Mouse (Mus musculus) induced T-regulatory cell, adult 2 months (primary cell): ENCODE data around the gene Dlx3.
A peak's percentile ranks its signal among the peaks of the same experiment; 100 is the strongest.

Experiments
- DNase-seq: peaks from one replicate; pipeline ENCODE4 v3.0.0-alpha.2; 2012; ENCODE audit warnings: low read depth

The Dlx3 gene

DNA sequence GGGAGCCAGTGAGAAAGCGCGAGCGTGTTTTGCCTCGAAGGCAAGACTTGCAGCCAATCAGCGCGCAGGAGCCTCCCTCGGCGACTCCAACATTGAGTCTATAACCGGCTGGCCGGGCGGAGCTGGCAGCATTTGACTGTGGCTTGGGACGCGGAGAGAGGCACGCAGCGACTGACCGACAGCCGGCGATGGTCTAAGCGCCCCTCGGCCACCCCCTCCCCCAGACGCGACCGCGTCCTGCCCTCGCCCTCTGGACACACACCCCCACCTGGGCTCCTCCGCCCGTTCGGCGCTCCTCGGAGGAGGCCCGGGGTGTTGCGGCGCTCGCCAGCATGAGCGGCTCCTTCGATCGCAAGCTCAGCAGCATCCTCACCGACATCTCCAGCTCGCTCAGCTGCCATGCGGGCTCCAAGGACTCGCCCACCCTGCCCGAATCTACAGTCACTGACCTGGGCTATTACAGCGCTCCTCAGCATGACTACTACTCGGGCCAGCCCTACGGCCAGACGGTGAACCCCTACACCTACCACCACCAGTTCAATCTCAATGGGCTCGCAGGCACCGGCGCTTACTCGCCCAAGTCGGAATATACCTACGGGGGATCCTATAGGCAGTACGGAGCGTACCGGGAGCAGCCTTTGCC is at the start of gene Dlx3:
Gene Dlx3, plus strand, starts transcription at position 130 of the 643 bp plus-strand sequence.
- no peak for DNase-seq

DNA sequence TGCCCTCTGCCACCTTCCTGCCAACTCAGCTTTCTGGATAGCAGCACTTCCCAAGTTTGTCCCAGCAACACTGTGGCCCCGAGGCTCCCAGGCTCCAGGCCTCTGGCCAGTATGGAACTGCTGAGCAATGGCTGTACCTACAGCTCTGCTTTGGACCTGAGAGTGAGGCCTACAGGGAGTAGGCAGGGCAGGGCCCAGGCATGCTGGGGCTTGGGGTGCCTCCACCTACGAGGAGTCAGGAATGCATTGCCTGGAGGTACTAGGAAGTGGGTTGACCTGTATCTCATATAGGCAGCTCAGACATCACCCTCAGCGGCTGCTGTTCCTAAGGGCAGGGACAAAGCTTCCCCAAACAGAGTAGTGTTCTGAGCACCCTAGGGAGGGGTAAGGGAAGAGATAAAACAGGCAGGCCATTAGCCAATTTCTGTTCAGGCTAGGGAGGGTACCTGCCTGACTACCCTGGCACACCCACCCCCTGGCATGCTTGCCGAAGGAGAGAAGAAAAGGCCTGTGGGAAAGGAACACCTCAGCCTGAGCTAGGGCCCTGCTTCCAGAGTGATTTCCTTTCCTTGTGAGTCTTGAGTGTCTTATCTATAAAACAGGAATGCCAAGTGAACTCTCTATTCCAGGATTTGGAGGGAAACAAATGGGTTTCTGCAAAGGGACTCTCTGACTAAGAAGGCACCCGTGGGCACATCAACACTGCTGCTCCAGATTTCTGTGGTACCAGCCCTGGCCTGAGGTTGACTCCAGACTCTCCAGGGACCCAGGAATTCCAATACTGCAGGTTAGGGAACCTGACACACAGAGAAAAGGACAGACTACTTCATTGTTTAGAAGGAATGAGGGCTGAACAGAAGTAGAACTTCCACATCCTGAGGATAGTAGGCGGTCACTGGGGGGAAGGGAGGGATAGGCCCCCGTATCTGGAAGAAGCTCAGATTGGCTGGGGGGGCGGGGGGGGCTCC is 49.5 kb upstream of the Dlx3 start:
- no peak for DNase-seq

DNA sequence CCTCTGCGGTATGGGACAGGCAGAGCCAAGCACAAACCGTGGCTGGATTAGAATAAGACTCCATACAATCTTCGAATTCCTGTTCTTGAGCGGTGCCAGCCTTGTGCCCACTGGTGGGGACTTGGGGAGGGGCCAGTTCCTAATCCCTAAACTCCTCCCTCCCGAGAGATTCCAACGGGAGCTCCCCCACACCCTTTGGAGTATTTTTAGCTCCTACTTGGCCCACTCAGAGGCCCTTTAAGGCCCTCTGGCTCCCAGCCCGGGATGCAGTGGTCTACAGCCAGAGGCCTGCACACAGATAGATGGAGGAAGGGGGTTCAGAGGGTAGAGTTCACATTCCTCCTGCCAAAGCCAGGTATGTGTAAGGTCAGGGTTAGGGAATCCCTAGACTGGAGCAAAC is 48.7 kb upstream of the Dlx3 start:
- DNase-seq: no peak

DNA sequence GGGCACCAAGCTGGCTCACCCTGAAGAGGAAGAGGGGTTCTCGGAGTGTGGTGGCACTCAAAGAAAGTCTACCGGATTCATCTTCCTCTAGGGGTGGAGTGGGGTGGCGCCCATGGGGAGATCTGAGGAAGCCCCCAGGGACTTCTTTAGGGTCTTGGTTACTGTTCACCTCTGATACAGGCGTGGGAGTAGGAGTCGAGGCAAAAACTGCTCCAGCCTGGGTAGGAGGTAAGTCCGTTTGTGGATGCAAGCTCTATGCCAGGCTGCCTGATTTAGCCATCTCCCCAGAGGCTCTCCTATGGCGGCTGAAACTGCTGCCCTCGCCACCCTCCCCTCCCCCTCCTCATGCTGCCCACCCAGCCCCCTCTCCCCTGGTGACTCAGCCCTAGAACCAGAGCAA is 47.8 kb upstream of the Dlx3 start:
- DNase-seq: no peak

DNA sequence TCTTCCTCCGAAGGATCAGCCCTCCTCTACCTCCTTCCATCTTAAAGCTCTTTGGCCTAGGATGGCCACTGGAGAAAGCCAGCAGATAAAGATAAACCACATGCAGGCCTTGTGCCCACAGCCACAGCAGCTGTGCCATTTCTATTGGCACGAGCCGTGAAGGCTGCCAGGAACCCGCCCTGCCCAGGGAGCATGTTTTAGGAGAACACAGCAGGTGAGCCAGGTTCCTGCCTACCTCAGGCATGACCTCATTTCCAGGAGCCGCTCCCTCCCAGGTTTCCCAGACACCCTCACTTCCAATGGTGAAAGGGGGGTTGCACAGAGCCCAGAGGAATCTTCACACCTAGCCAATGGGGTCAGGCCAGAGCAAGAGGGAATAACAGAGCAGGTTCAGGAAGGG is 47.1 kb upstream of the Dlx3 start:
- no peak for DNase-seq

DNA sequence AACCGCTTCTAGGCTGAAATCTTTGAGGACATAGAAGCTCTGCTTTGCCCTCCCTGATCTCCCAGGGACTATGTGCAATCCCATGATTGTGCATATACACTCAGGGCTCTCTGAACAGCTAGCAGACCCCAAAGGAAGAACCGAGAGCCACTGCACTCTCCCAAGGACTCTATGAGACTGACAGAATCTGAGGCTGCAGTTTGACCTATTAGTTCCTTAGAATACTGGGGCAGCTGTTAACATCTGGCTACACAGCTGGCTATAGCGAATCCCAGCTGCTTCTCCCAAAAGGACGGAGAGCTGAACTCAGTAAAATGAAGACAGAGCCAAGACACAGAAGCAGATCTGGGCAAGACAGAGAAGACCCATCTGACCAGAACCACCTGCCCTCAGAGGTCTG is 46.1 kb upstream of the Dlx3 start:
- no peak for DNase-seq

DNA sequence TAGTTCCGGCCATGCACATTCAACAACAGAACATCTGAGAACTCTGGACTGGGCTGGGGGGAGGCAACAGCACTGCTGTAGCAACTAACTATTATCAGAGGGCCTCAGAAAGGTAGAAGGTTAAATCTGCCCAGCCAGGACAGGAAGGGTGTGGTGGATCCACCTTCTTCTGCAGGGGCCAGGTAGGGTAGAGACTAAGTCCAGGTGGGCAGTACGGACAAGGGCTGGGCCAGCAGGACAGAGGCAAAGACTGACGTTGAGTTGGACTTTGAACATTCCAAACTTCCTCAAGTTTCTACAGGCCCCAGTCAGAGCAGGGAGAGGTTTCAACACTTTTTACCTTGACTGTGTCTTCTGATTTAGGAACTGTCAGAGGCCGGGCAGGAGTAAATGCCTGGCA is 45.2 kb upstream of the Dlx3 start:
- no peak for DNase-seq

DNA sequence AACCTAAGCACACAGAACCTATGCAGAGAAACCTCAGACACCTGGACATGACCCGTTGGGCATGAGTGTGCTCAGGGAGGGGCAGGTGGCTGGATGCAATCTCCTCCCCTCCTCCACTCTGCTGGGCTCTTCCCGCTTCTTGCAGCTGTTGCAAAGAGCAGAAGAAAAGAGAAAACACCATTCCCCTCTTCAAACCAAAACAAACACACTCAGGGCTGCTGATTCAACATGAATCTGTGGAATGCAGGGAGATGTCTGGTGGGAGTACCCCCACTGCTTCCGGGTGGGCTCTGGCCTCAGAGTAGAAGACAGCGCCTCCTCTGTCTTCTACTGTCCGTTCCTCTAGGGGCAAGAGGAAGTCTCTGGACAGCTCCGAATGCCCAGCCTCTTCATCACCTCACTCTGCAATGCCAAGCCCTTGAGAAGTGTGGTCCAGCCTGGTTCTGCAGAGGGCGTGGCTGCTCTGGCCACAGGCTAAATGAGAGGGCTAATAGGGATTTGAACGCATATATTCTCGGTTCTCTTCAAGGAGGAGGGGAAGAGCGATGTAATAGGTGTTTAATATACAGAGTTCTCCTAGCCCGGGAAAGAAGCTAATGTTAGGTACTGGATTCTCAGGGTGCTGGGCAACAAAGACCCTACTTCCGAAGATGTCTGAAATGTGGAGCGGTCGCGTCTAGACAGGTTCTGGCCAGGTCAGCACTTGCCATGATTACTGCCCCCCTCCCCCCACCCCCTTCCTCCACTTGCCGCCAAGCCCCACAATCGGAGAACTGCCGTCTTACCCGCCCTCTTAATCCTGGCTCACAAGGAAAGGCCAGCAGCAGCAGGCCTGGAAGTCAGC is 44.5 kb upstream of the Dlx3 start:
- DNase-seq: no peak

DNA sequence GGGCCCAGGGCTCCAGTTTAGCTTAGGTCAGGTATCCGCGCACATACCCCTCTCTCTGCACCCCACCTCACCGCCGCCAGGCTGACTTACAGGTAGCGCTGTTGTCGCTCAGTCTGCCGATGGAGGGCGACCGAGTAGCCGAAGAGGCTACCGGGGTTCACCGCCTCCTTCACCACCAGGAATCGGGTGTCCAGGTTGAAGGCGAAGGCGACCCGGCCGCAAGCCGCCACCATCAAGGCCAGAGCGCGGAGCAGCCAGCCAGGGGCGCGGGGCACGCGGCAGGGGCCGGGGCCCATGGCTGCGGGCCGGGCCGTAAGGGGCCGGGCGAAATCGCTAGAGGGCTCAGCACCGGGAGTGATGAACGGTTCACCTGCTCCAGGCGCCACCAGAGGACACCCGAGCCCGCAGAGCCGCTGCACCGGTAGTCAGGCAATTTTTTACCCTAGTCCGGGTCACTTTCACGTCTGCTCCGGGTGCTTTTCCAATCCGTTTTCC is 43.8 kb upstream of the Dlx3 start:
- peak; percentile 76 for DNase-seq

DNA sequence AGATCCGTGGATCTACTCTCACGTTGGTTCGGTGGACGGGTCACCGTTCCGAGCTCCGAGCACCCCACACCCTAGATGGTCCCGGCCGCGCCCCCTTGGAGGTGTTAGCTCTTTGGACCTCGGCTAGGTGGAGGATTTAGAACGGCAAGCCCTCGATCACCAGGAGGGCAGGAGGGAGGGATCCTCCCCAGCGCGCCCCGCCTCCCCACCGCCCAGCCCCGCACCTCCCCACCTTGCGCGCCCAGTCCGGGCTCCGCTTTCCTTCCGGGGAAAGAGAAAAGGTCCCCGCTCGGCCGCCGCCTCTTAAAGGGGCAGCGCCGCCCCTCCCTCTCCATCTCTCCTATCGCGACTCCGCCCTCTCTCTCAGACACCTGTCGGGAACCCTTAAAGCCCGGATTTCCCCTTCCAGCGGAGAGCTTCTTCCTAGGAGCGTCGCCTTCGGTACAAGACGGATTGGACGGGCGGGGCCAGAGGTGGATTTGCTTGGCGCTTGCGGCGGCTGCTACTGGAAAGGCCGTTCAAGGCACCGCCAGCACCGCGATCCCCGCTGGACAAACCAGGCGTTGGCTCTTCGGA is 43.3 kb upstream of the Dlx3 start, which contains the start of gene Itga3:
Gene Itga3, minus strand, starts transcription at position 266 of the 576 bp plus-strand sequence.
- DNase-seq: peak; percentile 78

DNA sequence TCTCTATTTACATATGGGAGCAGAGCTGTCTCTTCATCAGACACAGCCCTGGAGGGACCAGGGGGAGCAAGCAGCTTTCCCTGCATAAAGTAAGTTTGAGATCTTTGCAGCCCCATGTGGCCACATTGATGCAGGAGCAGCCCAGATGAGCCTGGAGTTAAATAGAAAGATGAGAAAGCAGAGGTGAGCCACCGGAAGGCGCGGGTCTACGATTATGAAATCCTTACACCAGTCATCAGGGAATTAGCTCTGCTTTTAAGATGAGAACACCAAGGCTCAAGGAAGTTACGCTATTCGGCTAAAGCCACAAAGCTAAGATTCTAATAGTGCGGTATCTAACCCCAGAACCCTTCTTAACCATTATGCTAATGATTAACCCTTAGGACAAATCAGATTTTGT is 42.0 kb upstream of the Dlx3 start:
- no peak for DNase-seq

DNA sequence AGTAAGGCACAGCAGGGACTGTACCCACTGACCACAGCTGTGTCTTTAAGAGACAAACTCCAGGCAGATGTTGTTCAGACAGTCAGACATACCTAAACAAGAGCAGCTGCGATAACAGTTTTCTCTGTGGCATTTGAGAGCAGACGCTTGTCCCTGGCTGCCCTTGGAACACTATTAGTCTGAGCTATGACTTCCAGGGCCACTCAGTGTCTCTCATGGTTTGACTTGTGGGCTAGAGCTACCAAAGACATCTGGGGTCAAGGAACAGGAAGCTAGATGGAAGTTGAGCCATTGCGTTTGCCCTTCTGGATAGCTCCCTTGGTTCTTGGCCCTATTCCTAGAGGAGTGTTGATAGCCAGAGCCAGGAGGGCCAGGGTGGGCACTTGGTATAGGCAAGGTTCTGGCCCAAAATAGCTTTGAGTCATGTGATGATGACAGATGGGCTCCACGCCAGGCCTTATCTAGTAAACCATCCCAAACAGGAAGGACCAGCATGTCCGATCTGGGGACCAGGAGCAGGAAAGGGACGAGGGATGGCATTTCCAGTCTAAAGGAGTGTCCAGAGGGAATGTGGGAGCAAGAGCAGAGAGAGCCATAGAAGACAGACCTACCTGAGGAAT is 40.6 kb upstream of the Dlx3 start:
- DNase-seq: no peak

DNA sequence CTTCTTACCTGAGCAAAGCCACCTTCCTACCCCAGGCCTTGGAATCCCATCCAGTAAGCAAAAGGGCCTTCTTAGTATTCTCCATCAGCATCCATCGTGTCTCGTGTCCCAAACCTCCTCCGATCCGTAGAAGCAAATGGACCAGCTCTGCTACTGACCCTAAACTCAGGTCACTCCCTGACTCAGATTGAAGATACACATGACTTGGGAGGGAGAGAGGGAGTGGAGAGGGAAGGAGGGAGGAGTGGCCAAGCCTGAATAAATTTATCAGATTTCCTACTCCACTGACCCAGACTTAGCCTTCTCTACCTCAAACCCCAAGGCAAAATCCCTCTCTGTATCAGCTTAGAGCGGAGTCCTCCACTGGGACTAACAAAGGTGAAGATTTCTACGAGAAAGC is 39.1 kb upstream of the Dlx3 start:
- DNase-seq: no peak

DNA sequence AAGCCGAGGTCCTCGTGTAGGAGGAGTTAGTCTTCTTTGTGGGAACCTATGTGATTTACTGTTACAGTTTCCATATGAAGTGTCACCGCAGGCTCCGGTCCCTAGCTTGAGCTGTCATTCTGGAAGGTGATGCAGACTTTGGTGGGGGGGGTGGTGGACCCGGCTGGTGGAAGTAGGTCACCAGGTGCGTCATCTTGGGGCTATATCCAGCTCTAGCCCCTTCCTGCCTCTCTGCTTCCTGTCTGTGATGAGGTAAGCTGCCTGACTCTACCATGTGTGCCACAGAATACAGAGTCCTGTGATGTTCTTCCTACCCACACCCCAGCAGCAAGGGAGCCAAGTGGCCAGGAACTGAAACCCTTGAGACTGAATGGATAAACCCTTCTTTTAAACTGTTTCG is 37.0 kb upstream of the Dlx3 start:
- peak; percentile 52 for DNase-seq

DNA sequence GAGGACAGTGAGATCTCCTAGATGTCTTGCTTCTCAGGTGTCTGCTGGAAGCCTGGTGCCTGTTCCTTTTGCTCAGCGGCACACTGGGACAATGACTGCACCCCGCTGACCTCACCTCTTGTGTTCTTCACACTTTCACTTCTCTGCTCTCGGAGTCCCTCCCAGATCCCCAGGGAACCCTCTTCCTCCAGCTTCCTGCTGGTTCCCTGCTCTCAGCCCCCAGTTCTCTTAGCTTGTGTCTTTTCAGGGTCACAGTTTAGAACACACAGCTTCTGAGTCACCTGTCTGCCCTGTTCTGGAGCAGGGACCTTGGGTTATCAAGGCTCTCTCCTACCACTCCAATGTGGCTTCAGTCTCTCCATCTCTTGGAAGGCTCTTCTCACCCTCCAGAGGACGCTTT is 35.7 kb upstream of the Dlx3 start:
- no peak for DNase-seq

DNA sequence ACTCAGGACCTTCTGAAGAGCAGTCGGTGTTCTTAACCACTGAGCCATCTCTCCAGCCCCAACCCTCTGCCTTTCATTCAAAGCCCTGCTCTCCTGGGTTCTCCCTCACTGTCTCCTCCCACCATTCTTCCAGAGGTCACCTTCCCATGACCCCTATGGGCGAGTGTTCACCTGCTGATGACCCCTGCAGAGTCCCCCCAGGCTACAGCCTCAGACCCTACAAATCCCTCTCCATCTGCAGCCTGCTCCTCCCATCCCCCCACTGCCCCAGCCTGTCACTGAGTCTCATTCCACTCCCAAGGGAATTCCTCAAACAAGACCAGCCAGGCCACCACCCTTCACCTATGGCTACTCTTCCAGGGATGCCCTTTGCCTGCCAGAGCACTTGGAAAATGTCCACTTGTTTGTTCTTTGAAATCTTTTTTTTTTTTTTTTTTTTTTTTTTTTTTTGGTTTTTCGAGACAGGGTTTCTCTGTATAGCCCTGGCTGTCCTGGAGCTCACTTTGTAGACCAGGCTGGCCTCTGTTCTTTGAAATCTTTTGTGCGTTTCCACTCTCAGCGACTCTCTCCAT is 35.0 kb upstream of the Dlx3 start:
- no peak for DNase-seq

DNA sequence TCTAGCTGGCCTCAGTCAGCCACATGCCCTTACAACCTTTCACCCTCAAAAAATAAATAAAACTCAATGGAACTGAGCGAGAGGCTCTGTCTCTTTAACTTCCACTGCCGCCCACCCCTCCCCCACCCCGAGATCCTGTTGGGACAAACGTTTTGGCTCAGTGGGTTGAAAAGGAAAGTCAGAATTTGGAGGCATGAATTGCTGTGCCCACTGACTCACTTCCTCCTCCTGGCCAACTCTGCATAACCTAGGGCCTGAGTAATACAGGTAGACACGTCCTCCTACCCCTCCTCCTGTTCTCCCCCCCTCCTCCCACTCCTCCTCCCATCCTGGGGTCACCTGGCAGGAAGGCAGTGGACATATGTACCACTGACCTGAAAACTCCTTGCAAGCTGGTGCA is 34.2 kb upstream of the Dlx3 start:
- no peak for DNase-seq

DNA sequence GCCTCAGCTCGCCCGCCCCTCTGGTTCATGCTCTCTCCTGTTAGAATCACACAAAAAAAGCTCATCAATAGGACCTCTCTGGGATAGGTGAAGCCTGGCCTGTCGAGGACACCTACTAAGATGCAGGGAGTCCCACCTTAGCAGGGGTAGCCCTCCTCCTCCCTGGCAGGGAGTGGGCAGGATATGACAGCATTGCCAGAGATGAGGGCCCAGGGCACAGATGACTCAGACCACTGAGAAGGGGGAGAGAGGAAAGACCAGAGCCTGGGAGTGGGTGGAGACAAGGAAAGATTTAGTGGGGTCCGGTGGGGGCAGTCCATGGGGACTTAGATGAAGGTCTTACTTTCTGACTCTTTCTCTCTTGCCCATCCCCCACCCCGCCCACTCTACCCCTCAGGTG is 33.7 kb upstream of the Dlx3 start:
- DNase-seq: no peak

DNA sequence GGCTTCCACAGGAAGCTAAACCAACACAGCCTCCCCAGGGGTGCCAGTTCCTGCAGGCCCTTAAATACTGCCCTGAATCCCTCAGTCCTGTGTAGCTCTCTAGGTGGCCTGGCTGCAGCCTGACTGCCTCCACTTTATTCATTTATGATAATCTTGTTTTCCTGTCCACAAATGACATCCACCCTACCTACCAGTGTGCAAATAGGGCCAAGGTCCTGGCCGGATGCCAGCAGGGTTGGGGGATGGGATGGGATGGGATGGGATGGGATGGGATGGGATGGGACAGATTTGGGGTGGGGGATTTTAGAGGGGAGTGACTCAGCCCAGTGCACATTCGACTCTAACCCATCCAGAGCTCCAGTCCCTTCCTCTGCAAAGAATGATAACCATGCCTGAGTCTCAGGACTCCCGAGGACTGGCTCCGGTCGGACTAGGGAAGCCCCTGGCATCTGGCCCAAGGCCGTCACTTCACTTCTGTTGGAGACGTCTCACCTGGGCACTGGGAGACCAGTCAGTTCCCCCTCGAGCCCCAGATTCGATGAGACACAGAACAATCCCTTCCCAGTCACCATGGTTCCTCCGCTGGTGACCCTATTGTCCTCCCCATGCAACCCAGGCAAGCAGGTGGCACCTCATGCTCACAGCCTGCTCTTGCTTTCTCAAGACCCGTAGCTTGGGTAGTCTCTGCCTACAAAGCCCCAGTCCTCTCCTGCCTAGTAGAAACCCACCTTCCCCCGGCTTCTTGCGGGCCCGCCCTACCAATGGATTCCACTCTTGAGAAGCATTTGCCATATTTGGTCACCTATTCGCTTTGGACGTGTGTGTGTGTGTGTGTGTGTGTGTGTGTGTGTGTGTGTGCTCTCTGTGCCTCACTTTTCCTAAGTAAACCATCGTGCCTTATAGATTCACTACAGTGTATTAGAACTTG is 32.4 kb upstream of the Dlx3 start:
- DNase-seq: no peak

DNA sequence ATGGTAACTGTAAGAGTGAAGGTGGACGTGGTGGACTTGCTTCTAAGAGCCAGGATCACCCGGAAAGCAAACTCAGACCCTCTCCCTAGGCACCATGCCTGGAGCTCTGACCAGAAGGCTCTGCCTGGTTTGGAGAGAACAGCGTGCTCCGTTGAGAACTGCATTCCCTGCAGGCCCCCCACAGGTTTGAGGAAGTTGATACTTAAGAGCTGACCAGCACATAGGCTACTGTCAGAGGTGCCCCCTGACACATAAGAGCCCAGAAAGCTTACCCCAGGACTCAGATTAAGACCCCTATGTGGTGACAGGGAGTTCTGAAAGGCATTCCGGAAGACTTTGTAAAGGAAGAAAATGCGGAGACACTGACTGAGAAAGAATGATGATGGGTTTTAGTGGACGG is 31.6 kb upstream of the Dlx3 start:
- no peak for DNase-seq
